Mouse (Mus musculus) spleen, adult 2 months (tissue): ENCODE results near the gene Abcb10. TPM values are rescaled to one million over a fixed set of nuclear protein-coding genes. Genes with fewer than 3 reads are reported as not detected.

Experiments used
- DNase-seq, 2 experiments: peaks; one replicate each; pipeline versions ENCODE4 v3.0.0 to v3.0.0-alpha.2; 2012 to 2021; ENCODE audit warnings: low spot score in 2 of 2, low read depth in 1 of 2
- H3K27ac ChIP-seq: fragments of 200-500 bp; 2 replicates; pipeline ENCODE4 v1.5.1; 2012; ENCODE audit warnings: low read length, inconsistent platforms; ENCODE audit not compliant: insufficient read depth
- H3K27me3 ChIP-seq: fragments of 200-500 bp; 2 replicates; pipeline ENCODE4 v1.6.1; 2012; ENCODE audit warnings: mild to moderate bottlenecking, moderate library complexity, low read length, inconsistent platforms; ENCODE audit not compliant: control insufficient read depth, insufficient read depth
- H3K36me3 ChIP-seq: fragments of 200-500 bp; 2 replicates; pipeline ENCODE4 v1.6.1; 2012; ENCODE audit warnings: mild to moderate bottlenecking, low read length, inconsistent platforms; ENCODE audit not compliant: control insufficient read depth, insufficient read depth
- H3K4me1 ChIP-seq: fragments of 200-500 bp; 2 replicates; pipeline ENCODE4 v1.6.1; 2011; ENCODE audit warnings: inconsistent platforms; ENCODE audit not compliant: control insufficient read depth, insufficient read depth, insufficient read length
- H3K4me3 ChIP-seq: fragments of 200-500 bp; 2 replicates; pipeline ENCODE4 v1.5.1; 2011; ENCODE audit warnings: mild to moderate bottlenecking, inconsistent platforms; ENCODE audit not compliant: insufficient read depth, insufficient read length; ENCODE audit errors: extremely low read depth
- CTCF ChIP-seq: fragments of 200-500 bp; IDR thresholded peaks from 2 replicates; pipeline ENCODE4 v1.5.1; 2011; ENCODE audit warnings: mild to moderate bottlenecking, inconsistent platforms; ENCODE audit not compliant: insufficient read depth, insufficient read length, insufficient replicate concordance; ENCODE audit errors: extremely low read depth
- POLR2A ChIP-seq: fragments of 200-500 bp; IDR thresholded peaks from 2 replicates; pipeline ENCODE4 v1.6.1; 2011; ENCODE audit warnings: low read depth, low read length, inconsistent platforms
- WGBS: fragments of 180-500 bp; shearing (Covaris S2); methylation state at CpG from one replicate; pipeline ENCODE4 v1.1.7; 2018; 5-methylcytosine and 5-hydroxymethylcytosine counted together
- polyA plus RNA-seq: library from polyadenylated mRNA; depleted of rRNA; stranded (reverse); fragments of >200 nt; gene quantifications from 2 replicates; pipeline ENCODE4 v1.2.3, GENCODE M21; 2012; rRNA removed

Abcb10 gene
- polyA plus RNA-seq, 1 experiment, result 22.6 TPM

DNA sequence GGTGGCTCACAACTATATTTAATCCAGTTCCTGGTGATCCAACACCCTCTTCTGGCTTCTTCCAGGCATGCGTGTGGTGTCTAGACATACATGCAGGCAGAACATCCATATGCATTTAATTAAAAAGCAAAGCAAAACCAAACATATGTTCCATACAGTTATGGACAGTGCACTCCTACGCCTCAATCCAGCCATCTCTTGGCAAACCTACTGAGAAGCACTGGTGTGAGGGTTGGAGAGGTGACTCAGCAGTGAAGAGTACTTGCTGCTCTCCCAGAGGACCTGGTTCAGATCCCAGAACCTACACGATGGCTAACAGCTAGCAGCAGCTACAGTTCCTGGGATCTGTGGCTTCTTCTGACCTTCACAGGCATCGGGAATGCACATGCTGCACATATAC is 70.7 kb downstream of the Abcb10 start:
- H3K27me3 ChIP-seq, result no peaks in the 10 kb centered on the region
- peaks cover 27% of the 10 kb centered on the region for H3K36me3 ChIP-seq
- TF ChIP-seq POLR2A (no peak), CTCF (no peak)

GRCm38 (mm10) chr8:123907604-123908003 is 75.3 kb downstream of the Abcb10 start:
- H3K27ac ChIP-seq, result no peak overlapping the region
- no peak overlapping the region for H3K4me3 ChIP-seq
- no peaks in the 10 kb centered on the region for H3K4me1 ChIP-seq
- H3K36me3 ChIP-seq, result peaks cover 33% of the 10 kb centered on the region
- 94% methylated on average over 6 of the region's 6 CpGs for WGBS
- no peak for DNase-seq
- no peaks in the 10 kb centered on the region for H3K27me3 ChIP-seq
- TF ChIP-seq CTCF (no peak), POLR2A (no peak)

More for the DNA sequence above, 70.7 kb downstream of the Abcb10 start:
- no peak for DNase-seq
- 95% methylated on average over 4 of the region's 4 CpGs for WGBS
- H3K4me3 ChIP-seq, result no peak overlapping the region
- no peak overlapping the region for H3K27ac ChIP-seq
- H3K4me1 ChIP-seq, result no peaks in the 10 kb centered on the region

DNA sequence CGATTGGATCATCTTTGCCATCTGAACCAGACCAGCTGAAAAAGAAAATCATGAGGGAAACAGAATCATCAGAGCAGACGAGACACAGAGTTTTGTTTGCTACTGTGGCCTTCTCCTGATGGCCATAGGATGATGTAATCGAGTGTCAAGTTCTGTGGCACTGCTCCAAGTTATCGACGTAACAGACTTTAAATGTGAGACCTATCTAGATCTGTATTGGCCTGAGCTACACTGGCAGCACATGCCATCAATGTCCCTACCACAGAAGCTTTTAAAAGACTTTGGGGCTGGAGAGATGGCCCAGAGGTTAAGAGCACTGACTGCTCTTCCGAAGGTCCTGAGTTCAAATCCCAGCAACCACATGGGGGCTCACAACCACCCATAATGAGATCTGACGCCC is 80.3 kb downstream of the Abcb10 start:
- Histone ChIP-seq H3K4me1 (no peaks in the 10 kb centered on the region), H3K27me3 (no peaks in the 10 kb centered on the region), H3K36me3 (peaks cover 36% of the 10 kb centered on the region), H3K27ac (no peak overlapping the region), H3K4me3 (no peak overlapping the region)
- TF ChIP-seq POLR2A, result no peak
- TF ChIP-seq CTCF, result no peak
- no peak for DNase-seq
- 89% methylated on average over 7 of the region's 7 CpGs for WGBS

Other genes starting within 250 kb of the Abcb10 start
- gene Rab4a, start 177.1 kb downstream of the Abcb10 start, polyA plus RNA-seq, result 4.2 and 4.8 TPM in 2 replicates
- 1.8 and 2.8 TPM in 2 replicates for gene Ccsap, start 122.9 kb downstream of the Abcb10 start, polyA plus RNA-seq
- gene Acta1, start 88.4 kb downstream of the Abcb10 start, polyA plus RNA-seq, result 0.54 and 0.98 TPM in 2 replicates
- 7.9 and 8.5 TPM in 2 replicates for gene Nup133, start 33.9 kb downstream of the Abcb10 start, polyA plus RNA-seq
- 27.3 and 34.2 TPM in 2 replicates for gene Taf5l, start 38.3 kb upstream of the Abcb10 start, polyA plus RNA-seq
- 4.0 TPM in 2 replicates for gene Urb2, start 38.4 kb upstream of the Abcb10 start, polyA plus RNA-seq
- 9.4 and 16.6 TPM in 2 replicates for gene Galnt2, start 248.3 kb upstream of the Abcb10 start, polyA plus RNA-seq